Mouse (Mus musculus) subcutaneous adipose tissue, adult 2 months (tissue): ENCODE measurements around the gene Armh2. TPM values are rescaled to one million over a fixed set of nuclear protein-coding genes. Genes with fewer than 3 reads are reported as not detected.

Experiments
- polyA plus RNA-seq: library from polyadenylated mRNA; depleted of rRNA; stranded (reverse); fragments of >200 nt; gene quantifications from 2 replicates; pipeline ENCODE4 v1.2.3, GENCODE M21; 2012; ENCODE audit warnings: low replicate concordance; rRNA removed

The Armh2 gene
- not detected in 2 replicates for polyA plus RNA-seq

GRCm38 (mm10) chr13:24741028-24741427 is at the start of gene Armh2:
Gene Armh2, plus strand, starts transcription at chr13:24741232.

GRCm38 (mm10) chr13:24761403-24762227 is 20.6 kb downstream of the Armh2 start, which contains the start of gene Gmnn:
Gene Gmnn, minus strand, starts transcription at chr13:24761923.

Other genes starting within 250 kb of the Armh2 start
- gene Ripor2, start 159.0 kb upstream of the Armh2 start, polyA plus RNA-seq = 2.2 and 29.4 TPM in 2 replicates
- gene Gmnn, start 20.7 kb downstream of the Armh2 start, polyA plus RNA-seq = 1.1 and 2.9 TPM in 2 replicates
- gene BC005537, start 60.4 kb downstream of the Armh2 start, polyA plus RNA-seq = 26.1 and 38.5 TPM in 2 replicates
- gene Acot13, start 90.3 kb downstream of the Armh2 start, polyA plus RNA-seq = 46.3 and 67.5 TPM in 2 replicates
- gene Tdp2, start 90.4 kb downstream of the Armh2 start, polyA plus RNA-seq = 8.1 and 20.0 TPM in 2 replicates
- gene D130043K22Rik, start 103.9 kb downstream of the Armh2 start, polyA plus RNA-seq = not detected in 2 replicates
- gene Aldh5a1, start 196.4 kb downstream of the Armh2 start, polyA plus RNA-seq = 5.9 and 6.4 TPM in 2 replicates
- 3.1 and 3.5 TPM in 2 replicates for gene Gpld1, start 201.9 kb downstream of the Armh2 start, polyA plus RNA-seq